Mouse (Mus musculus) olfactory bulb, adult 2 months (tissue): ENCODE measurements at regions not wholly inside any gene's neighbourhood (a gene's known extent, or its start where the extent isn't known, plus 50 kb on each side); places are given as distances from the start of the nearest gene placed in this dataset.

Source experiments
- CTCF ChIP-seq: fragments of 200-500 bp; IDR thresholded peaks from 2 replicates; pipeline ENCODE4 v1.5.1; 2012; ENCODE audit warnings: low read depth, mild to moderate bottlenecking, low read length, moderate library complexity; ENCODE audit not compliant: insufficient read depth
- POLR2A ChIP-seq: fragments of 200-500 bp; IDR thresholded peaks from 2 replicates; pipeline ENCODE4 v1.6.1; 2012; ENCODE audit warnings: mild to moderate bottlenecking, low read depth, low read length, moderate library complexity; ENCODE audit not compliant: insufficient read depth

DNA sequence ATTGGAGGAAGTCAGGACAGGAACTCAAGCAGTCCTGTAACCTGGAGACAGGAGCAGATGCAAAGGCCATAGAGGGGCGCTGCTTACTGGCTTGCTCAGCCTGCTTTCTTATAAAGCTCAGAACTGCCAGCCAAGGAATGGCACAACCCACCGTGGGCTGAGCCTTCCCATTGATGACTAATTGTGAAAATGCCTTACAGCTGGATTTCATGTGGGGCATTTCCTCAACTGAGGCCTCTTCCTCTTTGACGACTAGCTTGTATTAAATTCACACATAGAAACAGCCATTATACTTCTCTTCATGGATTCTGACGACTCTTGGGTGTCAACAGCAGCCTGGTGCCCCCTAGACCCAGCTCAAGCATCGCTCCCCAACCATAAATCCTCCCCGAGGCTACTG, 66.4 kb upstream of the Gdf10 start:
- no peak for TF ChIP-seq CTCF
- TF ChIP-seq POLR2A, result no peak
